Mouse (Mus musculus): Measurements from ENCODE around the gene Sfxn2. TPM values are rescaled to one million over a fixed set of nuclear protein-coding genes. Genes with fewer than 3 reads are reported as not detected.

Sfxn2 gene
- polyA plus RNA-seq, 1 experiment = 3.8 TPM

GRCm38 (mm10) chr19:46622659-46623193 is 49.6 kb downstream of the Sfxn2 start:
- 0 out of 2 replicates have a peak overlapping the region, but pooled peaks have one; percentile 12 for H3K4me3 ChIP-seq (ENCODE audit: insufficient read depth, low read depth, low read length)
- H3K4me1 ChIP-seq (ENCODE audit: control insufficient read depth, insufficient read depth, insufficient read length, low read length) = peaks cover 68% of the 10 kb centered on the region
- H3K27ac ChIP-seq (replicated peaks; ENCODE audit: low read depth, low read length) = no peak overlapping the region

DNA sequence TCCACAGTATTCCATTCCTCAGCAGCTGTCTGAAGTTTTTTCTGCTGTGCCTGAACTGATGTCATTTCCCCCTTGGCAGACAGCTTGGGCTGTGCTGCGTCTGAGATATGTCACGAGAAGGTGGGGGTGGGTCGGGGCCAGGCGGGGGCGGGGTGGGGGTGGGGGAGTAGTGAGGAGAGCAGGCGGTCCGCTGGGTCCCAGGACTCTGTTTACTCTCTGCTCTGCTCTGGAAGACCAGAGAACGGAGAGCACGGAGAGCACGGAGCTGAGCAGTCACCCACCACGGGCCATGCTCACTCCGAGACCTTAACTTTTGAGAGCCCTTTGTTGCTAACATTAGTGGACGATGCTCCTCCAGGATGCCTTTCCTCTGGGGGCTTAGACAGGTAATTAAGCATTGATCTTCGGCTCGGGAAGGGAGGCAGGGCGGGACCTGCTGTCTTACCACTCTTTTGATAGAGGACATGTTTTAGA is 50.1 kb downstream of the Sfxn2 start:
- peaks cover 68% of the 10 kb centered on the region for H3K4me1 ChIP-seq (ENCODE audit: control insufficient read depth, insufficient read depth, insufficient read length, low read length)
- peak overlapping the region; percentile 44 for H3K4me3 ChIP-seq (ENCODE audit: insufficient read depth, low read depth, low read length)
- peak overlapping the region; percentile 52 for H3K27ac ChIP-seq (replicated peaks; ENCODE audit: low read depth, low read length)

DNA sequence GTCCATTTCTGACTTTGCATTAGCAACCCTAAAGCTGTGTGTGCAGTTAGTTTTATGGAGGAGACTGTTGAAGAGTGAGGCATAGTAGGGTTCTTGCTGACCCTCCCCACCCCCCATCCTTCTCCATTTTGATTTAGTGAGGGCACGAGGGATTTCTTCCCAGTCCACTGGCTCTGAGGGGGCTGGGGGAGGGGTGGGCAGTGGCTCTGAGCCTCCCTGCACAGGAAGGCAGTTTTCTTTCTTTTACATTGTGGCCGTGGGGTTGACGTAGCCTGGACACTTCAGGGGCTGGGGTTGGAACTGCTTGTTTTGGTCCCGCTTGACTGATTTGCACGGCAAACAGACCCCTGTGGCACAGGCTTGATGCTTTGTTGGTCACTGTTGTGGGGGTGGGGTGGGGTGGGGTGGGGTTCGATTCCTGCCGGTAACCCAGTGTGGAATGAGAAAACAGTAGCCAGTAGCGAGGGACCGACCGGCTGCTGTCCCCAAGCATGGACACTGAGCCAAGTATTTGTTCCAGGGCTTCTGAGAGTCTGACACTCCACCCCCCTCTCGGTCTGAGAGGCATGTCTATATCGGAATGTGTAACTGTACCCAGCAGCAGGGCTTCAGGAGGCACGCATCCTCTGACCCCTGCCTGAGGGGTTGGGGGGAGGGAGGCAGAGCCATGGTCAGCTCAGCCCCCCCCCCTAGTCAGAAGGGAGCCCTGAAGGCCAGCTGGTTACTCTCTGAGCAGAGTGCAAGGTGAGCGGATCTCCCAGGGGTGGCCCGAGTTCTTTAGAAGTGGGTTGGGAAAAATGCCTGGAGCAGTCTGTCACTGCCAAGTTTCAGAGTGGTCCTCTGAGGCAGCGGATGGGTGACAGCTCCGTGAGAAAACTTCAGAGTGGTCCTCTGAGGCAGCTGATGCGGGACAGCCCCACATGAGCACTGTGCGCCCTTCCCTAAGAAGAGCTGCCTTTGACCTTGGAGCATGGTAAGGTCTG is 50.9 kb downstream of the Sfxn2 start:
- Histone ChIP-seq H3K27ac (replicated peaks; ENCODE audit: low read depth, low read length) (peak overlapping the region; percentile 52), H3K4me1 (ENCODE audit: control insufficient read depth, insufficient read depth, insufficient read length, low read length) (peaks cover 59% of the 10 kb centered on the region), H3K4me3 (ENCODE audit: insufficient read depth, low read depth, low read length) (peak overlapping the region; percentile 44)

DNA sequence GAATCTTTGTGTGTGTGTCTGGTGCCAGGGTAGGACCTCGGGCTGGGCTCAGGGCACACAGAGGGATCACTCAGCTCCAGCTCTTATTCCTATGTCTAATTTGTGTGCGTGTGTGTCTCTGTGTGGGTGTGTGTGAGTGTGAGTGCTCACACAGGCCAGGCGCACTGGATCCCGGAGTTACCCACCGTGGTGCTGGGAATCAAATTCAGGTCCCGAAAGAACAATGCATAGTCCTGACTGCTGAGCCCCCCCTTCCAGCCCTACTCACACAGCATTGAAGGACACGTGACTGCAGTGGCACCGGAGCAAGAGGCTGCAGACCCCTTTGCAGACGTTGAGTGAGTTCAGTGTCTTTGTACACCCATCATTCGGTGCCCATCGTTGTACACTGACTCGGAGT is 51.9 kb downstream of the Sfxn2 start:
- H3K4me1 ChIP-seq (ENCODE audit: control insufficient read depth, insufficient read depth, insufficient read length, low read length) = peaks cover 58% of the 10 kb centered on the region
- H3K4me3 ChIP-seq (ENCODE audit: insufficient read depth, low read depth, low read length) = no peak overlapping the region
- no peak overlapping the region for H3K27ac ChIP-seq (replicated peaks; ENCODE audit: low read depth, low read length)

- H3K27ac ChIP-seq (replicated peaks; ENCODE audit: low read depth, low read length) = no peak overlapping the region
Observed at GRCm38 (mm10) chr19:46625519-46625918, 52.4 kb downstream of the Sfxn2 start.

GRCm38 (mm10) chr19:46628403-46628802 is 55.2 kb downstream of the Sfxn2 start:
- Histone ChIP-seq H3K4me1 (ENCODE audit: control insufficient read depth, insufficient read depth, insufficient read length, low read length) (peaks cover 38% of the 10 kb centered on the region), H3K27ac (replicated peaks; ENCODE audit: low read depth, low read length) (peak overlapping the region; percentile 45), H3K4me3 (ENCODE audit: insufficient read depth, low read depth, low read length) (no peak overlapping the region)

More at GRCm38 (mm10) chr19:46625519-46625918, 52.4 kb downstream of the Sfxn2 start:
- no peak overlapping the region for H3K4me3 ChIP-seq (ENCODE audit: insufficient read depth, low read depth, low read length)
- H3K4me1 ChIP-seq (ENCODE audit: control insufficient read depth, insufficient read depth, insufficient read length, low read length) = peaks cover 60% of the 10 kb centered on the region

DNA sequence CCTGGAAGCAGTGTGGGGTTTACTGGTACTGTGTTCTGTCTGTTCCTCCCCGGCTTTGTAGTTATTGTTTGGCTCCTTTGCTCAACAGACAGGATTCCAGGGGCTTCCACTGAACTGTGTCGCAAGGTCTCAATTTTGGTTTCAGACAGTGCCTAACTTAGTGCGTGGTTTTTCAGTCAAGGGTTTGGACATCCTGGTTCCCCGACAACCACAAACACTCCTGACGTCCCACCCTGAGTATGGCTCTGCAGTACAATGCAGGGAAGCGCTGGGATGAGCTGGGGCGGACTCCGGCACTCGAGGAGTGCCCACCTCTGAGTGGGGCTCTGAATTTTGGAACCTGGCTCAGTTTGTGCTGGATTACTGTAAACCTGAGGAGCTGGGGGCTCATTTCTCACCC is 56.6 kb downstream of the Sfxn2 start:
- peaks cover 26% of the 10 kb centered on the region for H3K4me1 ChIP-seq (ENCODE audit: control insufficient read depth, insufficient read depth, insufficient read length, low read length)
- no peak overlapping the region for H3K27ac ChIP-seq (replicated peaks; ENCODE audit: low read depth, low read length)
- no peak overlapping the region for H3K4me3 ChIP-seq (ENCODE audit: insufficient read depth, low read depth, low read length)

DNA sequence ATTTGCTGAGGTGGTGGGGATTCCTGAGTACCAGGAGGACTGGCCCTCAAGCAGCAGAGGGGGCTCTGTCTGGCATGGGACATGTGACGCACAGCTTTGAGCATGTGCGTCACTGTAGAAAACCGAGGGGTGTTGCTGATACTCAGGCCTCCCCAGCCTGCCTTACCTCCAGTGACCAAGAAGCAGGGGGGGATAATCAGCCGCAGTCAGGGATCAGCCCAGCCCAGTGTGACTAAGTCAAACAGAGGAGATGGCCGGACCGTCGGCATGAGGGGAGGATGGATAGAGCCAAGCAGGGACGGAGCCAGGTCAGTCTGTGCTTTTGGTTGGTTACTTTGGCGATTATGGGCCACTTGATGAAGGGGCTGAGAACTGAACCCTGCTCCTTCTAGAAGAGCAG is 58.5 kb downstream of the Sfxn2 start:
- peaks cover 30% of the 10 kb centered on the region for H3K4me1 ChIP-seq (ENCODE audit: control insufficient read depth, insufficient read depth, insufficient read length, low read length)
- no peak overlapping the region for H3K4me3 ChIP-seq (ENCODE audit: insufficient read depth, low read depth, low read length)
- H3K27ac ChIP-seq (replicated peaks; ENCODE audit: low read depth, low read length) = no peak overlapping the region

GRCm38 (mm10) chr19:46635766-46636165 is 62.6 kb downstream of the Sfxn2 start:
- Histone ChIP-seq H3K27ac (replicated peaks; ENCODE audit: low read depth, low read length) (peak overlapping the region; percentile 50; the same call in 1 of the 2 replicates), H3K4me3 (ENCODE audit: insufficient read depth, low read depth, low read length) (no peak overlapping the region), H3K4me1 (ENCODE audit: control insufficient read depth, insufficient read depth, insufficient read length, low read length) (peaks cover 17% of the 10 kb centered on the region)

GRCm38 (mm10) chr19:46637598-46637997 is 64.4 kb downstream of the Sfxn2 start:
- Histone ChIP-seq H3K4me1 (ENCODE audit: control insufficient read depth, insufficient read depth, insufficient read length, low read length) (peaks cover 34% of the 10 kb centered on the region), H3K4me3 (ENCODE audit: insufficient read depth, low read depth, low read length) (no peak overlapping the region), H3K27ac (replicated peaks; ENCODE audit: low read depth, low read length) (no peak overlapping the region)

DNA sequence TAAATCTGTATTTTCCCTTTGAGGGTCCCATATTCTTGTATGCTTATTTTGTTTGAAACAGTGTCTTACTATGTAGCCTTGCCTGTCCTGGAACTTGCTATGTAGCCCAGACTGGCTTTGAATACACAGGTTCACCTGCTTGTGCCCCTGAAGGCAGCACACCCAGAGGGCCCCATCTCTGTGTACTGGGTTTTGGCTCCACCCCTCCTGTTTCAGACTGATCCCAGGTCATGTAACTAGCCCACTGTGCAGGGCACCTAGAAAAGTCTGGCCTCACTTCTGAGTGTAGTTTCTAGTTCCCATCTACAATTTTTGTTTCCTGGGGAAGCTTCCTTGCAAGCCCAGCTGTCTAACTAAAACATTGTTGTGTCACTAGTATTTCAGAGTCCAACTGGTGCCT is 65.9 kb downstream of the Sfxn2 start:
- 0 out of 2 replicates have a peak overlapping the region, but pooled peaks have one; percentile 6 for H3K27ac ChIP-seq (replicated peaks; ENCODE audit: low read depth, low read length)
- peaks cover 47% of the 10 kb centered on the region for H3K4me1 ChIP-seq (ENCODE audit: control insufficient read depth, insufficient read depth, insufficient read length, low read length)
- H3K4me3 ChIP-seq (ENCODE audit: insufficient read depth, low read depth, low read length) = no peak overlapping the region

- 0 out of 2 replicates have a peak overlapping the region, but pooled peaks have one; percentile 6 for H3K27ac ChIP-seq (replicated peaks; ENCODE audit: low read depth, low read length)
- peaks cover 52% of the 10 kb centered on the region for H3K4me1 ChIP-seq (ENCODE audit: control insufficient read depth, insufficient read depth, insufficient read length, low read length)
- no peak overlapping the region for H3K4me3 ChIP-seq (ENCODE audit: insufficient read depth, low read depth, low read length)
Observed at GRCm38 (mm10) chr19:46639496-46639895, 66.3 kb downstream of the Sfxn2 start.

- H3K4me1 ChIP-seq (ENCODE audit: control insufficient read depth, insufficient read depth, insufficient read length, low read length) = peaks cover 62% of the 10 kb centered on the region
- no peak overlapping the region for H3K4me3 ChIP-seq (ENCODE audit: insufficient read depth, low read depth, low read length)
- no peak overlapping the region for H3K27ac ChIP-seq (replicated peaks; ENCODE audit: low read depth, low read length)
Observed at GRCm38 (mm10) chr19:46640780-46641179, 67.6 kb downstream of the Sfxn2 start.

- Histone ChIP-seq H3K4me1 (ENCODE audit: control insufficient read depth, insufficient read depth, insufficient read length, low read length) (peaks cover 60% of the 10 kb centered on the region), H3K4me3 (ENCODE audit: insufficient read depth, low read depth, low read length) (no peak overlapping the region), H3K27ac (replicated peaks; ENCODE audit: low read depth, low read length) (peak overlapping the region; percentile 87)
Observed at GRCm38 (mm10) chr19:46641420-46642085, 68.4 kb downstream of the Sfxn2 start.

DNA sequence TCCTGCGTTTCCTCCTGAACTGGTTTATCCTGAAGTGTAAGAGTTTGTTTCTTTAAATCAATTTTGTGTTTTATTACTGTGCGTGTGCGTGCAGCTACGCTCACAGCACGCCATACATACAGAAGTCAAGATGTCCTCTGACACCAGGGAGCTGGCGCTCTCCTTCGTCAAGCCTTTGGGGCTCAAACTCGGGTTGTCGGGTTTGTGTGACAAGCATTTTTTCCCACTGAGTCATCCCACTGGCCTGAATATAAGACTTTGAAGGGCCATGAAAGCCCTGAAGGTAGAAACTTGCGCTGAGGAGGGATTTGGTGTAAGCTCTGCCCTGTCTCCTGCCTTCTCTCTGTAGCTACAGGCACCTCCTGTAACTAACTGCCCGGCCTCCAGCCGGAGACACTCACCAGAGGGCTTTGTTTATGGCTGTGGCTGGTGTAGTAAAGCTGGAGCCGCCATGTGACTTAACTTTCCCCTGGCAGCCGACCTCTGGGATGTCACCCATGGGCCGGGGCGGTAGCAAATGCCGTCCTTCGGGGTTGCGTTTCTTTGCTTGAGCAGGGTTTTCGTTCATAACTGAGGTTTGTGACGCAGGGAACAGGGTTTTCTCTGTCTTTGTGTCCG is 69.1 kb downstream of the Sfxn2 start:
- peak overlapping the region; percentile 87 for H3K27ac ChIP-seq (replicated peaks; ENCODE audit: low read depth, low read length)
- no peak overlapping the region for H3K4me3 ChIP-seq (ENCODE audit: insufficient read depth, low read depth, low read length)
- H3K4me1 ChIP-seq (ENCODE audit: control insufficient read depth, insufficient read depth, insufficient read length, low read length) = peaks cover 60% of the 10 kb centered on the region

All from brown adipose tissue, adult 24 weeks (tissue).